Mouse (Mus musculus): ENCODE results near the gene Nfx1. TPM values are rescaled to one million over a fixed set of nuclear protein-coding genes. Genes with fewer than 3 reads are reported as not detected.
"Not testable (repeated sequence)": the region's sequence is repeated elsewhere in the genome, so short reads cannot be mapped to it uniquely, and the experiment has no call there.

The Nfx1 gene
- 52.8 to 83.9 TPM (median 66.9 TPM) in 3 replicates for total RNA-seq (2017)

GRCm38 (mm10) chr4:40970842-40971701, at the start of gene Nfx1:
Gene Nfx1, plus strand, starts transcription at chr4:40970906.
- ATAC-seq (replicated peaks; ENCODE audit: insufficient number of reproducible peaks, low FRiP score, low TSS enrichment, poor library complexity, severe bottlenecking), result peak; percentile 91

DNA sequence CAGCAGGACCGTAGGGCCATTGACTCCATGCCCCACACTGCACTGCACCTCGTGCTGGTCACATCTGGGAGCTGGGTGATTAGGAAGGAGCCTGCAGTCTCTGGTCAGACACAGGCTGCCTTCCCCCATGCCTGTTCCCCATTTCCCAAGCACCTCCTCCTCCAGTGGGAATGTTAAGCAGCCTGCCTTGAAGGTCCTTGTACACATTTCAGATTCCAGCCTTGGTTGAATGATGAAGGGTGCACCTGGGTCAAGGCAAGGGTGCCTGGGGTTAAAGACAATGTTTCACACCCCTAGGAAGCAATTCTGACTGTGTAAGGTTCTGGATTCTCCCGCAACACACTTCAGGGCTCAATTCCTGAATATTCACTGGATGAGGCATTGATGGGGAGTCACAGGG, 49.4 kb upstream of the Nfx1 start:
- ATAC-seq (replicated peaks; ENCODE audit: insufficient number of reproducible peaks, low FRiP score, low TSS enrichment, poor library complexity, severe bottlenecking), result no peak

GRCm38 (mm10) chr4:40923087-40923651, 47.5 kb upstream of the Nfx1 start:
- no peak; the same call in 1 of the 2 replicates for ATAC-seq (replicated peaks; ENCODE audit: insufficient number of reproducible peaks, low FRiP score, low TSS enrichment, poor library complexity, severe bottlenecking)

- no peak for ATAC-seq (replicated peaks; ENCODE audit: insufficient number of reproducible peaks, low FRiP score, low TSS enrichment, poor library complexity, severe bottlenecking)
Observed at GRCm38 (mm10) chr4:40925568-40925967, 45.1 kb upstream of the Nfx1 start.

DNA sequence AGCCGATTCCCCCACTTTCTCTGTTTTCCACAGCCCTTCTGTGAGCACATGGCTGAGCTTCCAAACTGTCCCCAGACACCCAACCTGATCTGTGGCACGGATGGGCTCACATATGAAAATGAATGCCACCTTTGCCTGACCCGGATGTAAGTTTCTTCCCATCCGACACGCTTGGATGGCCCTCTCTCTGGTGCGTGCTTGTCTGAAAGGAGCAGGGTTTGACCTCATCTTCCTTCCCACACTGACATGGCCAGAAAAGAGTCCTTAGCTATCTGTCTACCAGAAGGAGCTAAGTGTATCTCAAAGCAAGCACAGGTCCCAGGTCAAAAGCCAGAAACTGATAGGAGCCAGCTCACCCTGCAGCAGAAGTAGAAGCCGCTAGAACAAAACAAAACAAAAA, 41.7 kb upstream of the Nfx1 start:
- no peak for ATAC-seq (replicated peaks; ENCODE audit: insufficient number of reproducible peaks, low FRiP score, low TSS enrichment, poor library complexity, severe bottlenecking)

GRCm38 (mm10) chr4:40933694-40934093, 37.0 kb upstream of the Nfx1 start:
- no peak for ATAC-seq (replicated peaks; ENCODE audit: insufficient number of reproducible peaks, low FRiP score, low TSS enrichment, poor library complexity, severe bottlenecking)

GRCm38 (mm10) chr4:40934369-40934768, 36.3 kb upstream of the Nfx1 start:
- not testable (repeated sequence) for ATAC-seq (replicated peaks; ENCODE audit: insufficient number of reproducible peaks, low FRiP score, low TSS enrichment, poor library complexity, severe bottlenecking)

DNA sequence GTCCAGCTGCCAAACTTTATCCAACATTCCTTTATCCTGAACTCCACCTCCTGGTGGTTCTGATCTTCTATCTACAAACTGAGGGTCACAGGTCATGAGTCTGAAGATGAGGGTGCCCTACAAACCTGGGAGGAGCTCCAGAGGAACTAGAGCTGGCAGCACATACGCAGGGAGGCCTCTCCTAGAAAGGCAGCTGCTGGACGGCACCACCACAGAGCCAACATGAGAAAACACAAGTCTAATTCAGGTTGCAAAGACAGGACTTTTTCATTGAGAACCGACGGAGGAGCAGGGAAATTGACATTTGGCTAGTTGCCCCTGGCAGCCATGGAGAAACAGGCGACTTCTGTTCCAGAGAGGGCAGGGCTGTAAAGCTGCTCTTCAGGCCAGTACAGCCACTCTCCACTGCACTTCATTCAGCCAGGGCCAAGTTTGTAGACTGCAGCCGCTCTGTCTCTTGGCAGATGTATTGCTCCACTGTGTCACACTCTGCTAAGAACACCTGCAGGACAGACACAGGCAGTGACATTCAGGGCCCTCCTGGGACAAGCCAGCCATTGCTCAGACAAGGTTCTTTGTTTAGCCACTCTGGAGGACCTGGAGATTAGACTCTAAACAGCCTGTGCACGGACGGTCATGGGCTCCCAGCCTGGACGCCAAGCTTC, 34.4 kb upstream of the Nfx1 start:
- no peak for ATAC-seq (replicated peaks; ENCODE audit: insufficient number of reproducible peaks, low FRiP score, low TSS enrichment, poor library complexity, severe bottlenecking)

DNA sequence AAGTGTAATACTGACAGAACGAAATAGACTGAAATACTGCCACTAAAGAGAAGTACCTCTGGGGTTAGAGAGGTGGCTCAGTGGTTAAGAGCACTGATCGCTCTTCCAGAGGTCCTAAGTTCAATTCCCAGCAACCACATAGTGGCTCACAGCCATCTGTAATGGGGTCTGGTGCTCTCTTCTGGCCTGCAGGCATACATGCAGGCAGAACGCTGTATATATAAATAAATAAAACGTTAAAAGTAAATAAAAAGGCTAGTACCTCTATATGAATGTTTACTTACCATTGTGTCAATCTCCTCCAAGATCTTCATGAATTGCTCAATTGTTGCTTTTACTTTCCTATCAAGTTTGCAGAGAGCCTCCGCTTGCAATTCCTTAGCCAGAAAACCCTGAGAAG, 31.9 kb upstream of the Nfx1 start:
- no peak for ATAC-seq (replicated peaks; ENCODE audit: insufficient number of reproducible peaks, low FRiP score, low TSS enrichment, poor library complexity, severe bottlenecking)

- ATAC-seq (replicated peaks; ENCODE audit: insufficient number of reproducible peaks, low FRiP score, low TSS enrichment, poor library complexity, severe bottlenecking), result no peak
Observed at GRCm38 (mm10) chr4:40943651-40944050, 27.1 kb upstream of the Nfx1 start.

DNA sequence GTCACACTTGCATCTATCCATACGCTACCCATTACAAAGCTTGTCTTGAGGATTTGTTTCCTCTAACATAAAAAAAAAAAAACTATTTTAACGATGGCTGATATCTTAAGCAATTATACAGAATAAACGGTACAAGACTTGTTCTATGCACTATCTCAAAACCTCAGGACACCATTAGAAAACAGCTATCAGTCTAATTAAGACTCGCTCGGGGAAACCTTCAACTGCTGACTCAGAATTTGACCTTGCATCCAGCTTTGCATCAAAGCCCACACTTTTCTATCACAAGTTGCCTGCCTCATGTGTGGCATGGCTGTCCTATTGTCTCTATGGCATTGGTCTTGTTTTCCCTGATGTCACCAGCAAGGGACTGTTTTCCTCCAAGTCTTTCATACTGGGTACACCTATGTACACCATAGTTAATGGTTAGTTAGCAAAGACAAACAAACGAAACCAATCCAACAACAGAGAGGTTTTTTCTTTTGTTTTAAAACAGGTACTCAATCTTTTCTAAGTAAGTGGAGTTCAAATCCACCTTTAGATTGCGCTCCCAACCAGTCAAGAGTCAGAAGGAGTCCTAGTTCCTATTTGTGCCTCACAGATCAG, 24.1 kb upstream of the Nfx1 start:
- ATAC-seq (replicated peaks; ENCODE audit: insufficient number of reproducible peaks, low FRiP score, low TSS enrichment, poor library complexity, severe bottlenecking), result no peak

DNA sequence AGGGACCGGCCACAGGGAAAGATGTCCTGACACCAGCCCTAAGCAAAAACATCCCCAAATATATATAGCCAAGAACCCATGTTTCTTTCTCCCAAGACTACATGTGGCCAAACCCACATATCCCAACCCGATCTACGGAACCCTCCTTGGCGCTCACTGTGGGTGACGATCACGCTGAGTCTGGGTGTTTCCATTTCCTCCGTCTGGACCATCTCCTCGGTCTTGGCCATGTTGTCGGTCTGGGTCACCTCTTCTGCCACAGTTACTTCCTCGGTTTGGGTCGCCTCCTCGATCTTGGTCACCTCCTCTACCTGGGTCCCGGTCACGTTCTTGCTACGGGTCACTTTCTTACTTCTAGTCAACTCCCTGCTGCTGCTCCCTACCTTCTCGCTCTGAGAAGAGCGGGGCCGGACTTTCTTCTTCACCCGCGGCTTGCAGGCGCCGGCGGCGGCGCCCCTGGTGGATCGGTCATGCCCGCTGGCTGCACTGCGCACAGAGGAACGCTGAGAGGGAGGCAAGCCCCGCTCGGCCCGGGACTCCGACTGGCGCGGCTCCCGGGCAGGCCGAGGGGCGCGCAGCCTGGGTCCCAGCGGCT, 23.0 kb upstream of the Nfx1 start:
- peak; percentile 32; the same call in 1 of the 2 replicates for ATAC-seq (replicated peaks; ENCODE audit: insufficient number of reproducible peaks, low FRiP score, low TSS enrichment, poor library complexity, severe bottlenecking)

DNA sequence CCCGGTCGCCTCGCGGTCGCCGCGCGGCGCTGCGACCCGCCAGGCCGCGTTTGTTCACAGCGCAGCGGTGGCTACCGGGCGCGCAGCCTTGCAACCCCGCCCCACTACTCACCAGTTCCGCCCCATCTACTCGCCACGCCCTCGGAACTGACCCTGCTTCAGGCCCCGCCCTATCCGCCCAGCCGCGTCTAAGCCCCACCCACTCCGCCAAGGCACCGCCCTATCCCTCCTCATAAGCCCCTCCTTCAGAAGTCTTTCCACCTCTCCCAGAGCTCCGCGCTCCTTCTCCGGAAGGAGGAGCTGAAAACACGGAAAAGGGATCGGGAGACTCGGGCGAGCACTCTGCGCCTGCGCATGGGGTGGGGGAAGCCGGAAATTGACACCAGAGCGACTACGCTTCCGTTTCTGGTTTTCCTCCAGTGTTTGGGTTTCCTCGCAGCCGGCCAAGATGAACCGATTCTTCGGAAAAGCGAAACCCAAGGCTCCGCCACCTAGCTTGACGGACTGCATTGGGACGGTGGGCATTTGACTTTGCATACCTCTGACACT, 22.5 kb upstream of the Nfx1 start, which contains the start of the genes Bag1 and Chmp5:
Gene Bag1 (minus strand): TSS at position 135 of the 549 bp plus-strand sequence.
Gene Chmp5 (plus strand): TSS at position 248 of the 549 bp plus-strand sequence.
- ATAC-seq (replicated peaks; ENCODE audit: insufficient number of reproducible peaks, low FRiP score, low TSS enrichment, poor library complexity, severe bottlenecking), result peak; percentile 98

- 0 out of 2 replicates have a peak, but pooled peaks have one; percentile 29 for ATAC-seq (replicated peaks; ENCODE audit: insufficient number of reproducible peaks, low FRiP score, low TSS enrichment, poor library complexity, severe bottlenecking)
Observed at GRCm38 (mm10) chr4:40953521-40953920, 17.2 kb upstream of the Nfx1 start.

DNA sequence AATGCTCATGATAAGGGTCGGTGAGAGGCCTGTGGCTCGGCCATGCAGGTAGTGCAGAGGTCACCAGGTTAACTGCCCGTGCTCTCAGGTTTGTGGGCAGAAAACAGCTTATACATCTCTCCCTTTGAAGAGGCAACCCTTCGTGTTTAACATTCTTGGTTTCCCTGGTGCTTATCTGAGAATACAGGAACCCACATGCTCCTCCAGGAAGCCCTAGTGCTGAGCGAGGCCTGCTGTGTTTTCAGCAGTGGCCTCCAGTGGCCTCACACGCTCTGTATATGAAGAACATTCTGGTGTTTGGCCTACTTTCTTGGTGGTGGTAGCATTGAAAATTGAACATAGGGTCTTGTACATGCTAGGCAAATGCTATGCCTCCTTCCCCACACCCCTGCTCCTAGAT, 14.8 kb upstream of the Nfx1 start:
- no peak for ATAC-seq (replicated peaks; ENCODE audit: insufficient number of reproducible peaks, low FRiP score, low TSS enrichment, poor library complexity, severe bottlenecking)

DNA sequence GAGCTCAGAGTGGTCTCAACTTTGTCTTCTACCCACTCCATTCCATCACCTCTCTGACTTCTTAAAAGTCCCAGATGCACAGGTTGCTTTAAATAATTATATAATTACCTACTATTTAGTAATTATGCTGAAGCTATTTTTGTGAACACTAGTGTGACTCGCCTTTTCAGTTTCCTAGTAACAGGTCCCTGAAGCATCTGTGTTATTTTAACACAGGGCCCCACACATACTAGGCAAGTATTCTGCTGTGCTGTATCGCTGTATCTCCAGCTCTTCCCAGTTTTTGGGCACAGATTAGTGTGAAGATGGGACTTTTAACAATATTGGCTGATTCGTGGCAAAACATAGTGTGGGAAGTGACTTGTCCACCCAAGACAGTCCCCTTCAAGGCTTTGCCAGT, 7.2 kb upstream of the Nfx1 start:
- no peak for ATAC-seq (replicated peaks; ENCODE audit: insufficient number of reproducible peaks, low FRiP score, low TSS enrichment, poor library complexity, severe bottlenecking)

DNA sequence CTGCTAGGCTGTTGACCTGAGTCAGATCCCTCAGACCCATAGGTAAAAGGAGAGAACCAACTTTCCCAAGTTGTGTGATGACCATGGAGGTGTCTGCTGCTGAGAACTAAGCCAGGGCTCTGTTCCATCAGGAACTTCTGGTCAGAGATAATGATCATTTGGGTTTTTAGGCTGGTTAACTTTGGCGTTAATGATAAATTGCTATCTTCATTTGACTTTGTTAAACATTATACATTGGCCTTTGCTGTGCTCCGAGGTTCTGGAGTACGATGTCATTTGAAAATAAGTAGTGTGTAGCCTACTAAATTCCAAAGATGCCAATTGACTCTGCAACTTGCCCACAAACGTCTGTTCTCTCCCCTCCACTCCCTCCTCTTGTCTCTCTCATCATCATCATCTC, 1.5 kb upstream of the Nfx1 start:
- ATAC-seq (replicated peaks; ENCODE audit: insufficient number of reproducible peaks, low FRiP score, low TSS enrichment, poor library complexity, severe bottlenecking), result no peak

GRCm38 (mm10) chr4:40969781-40970591, 720 bp upstream of the Nfx1 start:
- ATAC-seq (replicated peaks; ENCODE audit: insufficient number of reproducible peaks, low FRiP score, low TSS enrichment, poor library complexity, severe bottlenecking), result no peak

Measured in monocyte, adult 5-6 weeks (primary cell).